ENCODE assay signal across 18 mouse cellular contexts in genomic region chr4:120241106-120241505, GRCm38 (mm10). TPM values are rescaled to one million over a fixed set of nuclear protein-coding genes. Genes with fewer than 3 reads are reported as not detected.
DNase-seq lines count a peak whose midpoint lies in the region; ATAC-seq and TF ChIP-seq lines count a peak whose summit lies in the region.
"Had no signal": no experiment of that assay in that cellular context is flagged by ENCODE, and none has a peak within 500 bp of the region (broad histone marks: within the 10 kb centered on the region; RNA-seq: fewer than 3 reads in every experiment).

No protein-coding gene starts in this region.

- WGBS in hindbrain, embryonic 10.5 days, result 78% methylated on average over 3 of the region's 3 CpGs
- 76% methylated on average over 3 of the region's 3 CpGs for WGBS in hindbrain, embryonic 11.5 days
- WGBS in forebrain, postnatal 0 days, result 41% methylated on average over 3 of the region's 3 CpGs
- WGBS in midbrain, embryonic 16.5 days, result 53% methylated on average over 3 of the region's 3 CpGs

- H3K36me3 ChIP-seq in hindbrain, embryonic 10.5 days, result no peaks in the 10 kb centered on the region
- no peaks in the 10 kb centered on the region for H3K36me3 ChIP-seq in hindbrain, embryonic 11.5 days (ENCODE audit: control insufficient read depth, insufficient read depth, low read length)
- H3K36me3 ChIP-seq in forebrain, postnatal 0 days (ENCODE audit: insufficient read depth), result no peaks in the 10 kb centered on the region
- H3K36me3 ChIP-seq in midbrain, embryonic 16.5 days (ENCODE audit: control insufficient read depth, insufficient read depth, low read length), result no peaks in the 10 kb centered on the region
- H3K36me3 ChIP-seq: embryonic facial prominence, embryonic 10.5 days; heart, embryonic 10.5 days; midbrain, embryonic 12.5 days had no signal

- no peak overlapping the region for H3K4me2 ChIP-seq in hindbrain, embryonic 11.5 days (replicated peaks; ENCODE audit: low read depth, low read length)
- H3K4me2 ChIP-seq in forebrain, postnatal 0 days (ENCODE audit: low read depth), result no peak overlapping the region
- no peak overlapping the region for H3K4me2 ChIP-seq in midbrain, embryonic 16.5 days (ENCODE audit: low read length)
- H3K4me2 ChIP-seq: midbrain, embryonic 12.5 days had no signal

- no peak overlapping the region for H3K4me3 ChIP-seq in hindbrain, embryonic 10.5 days
- H3K4me3 ChIP-seq in hindbrain, embryonic 11.5 days (ENCODE audit: low read depth, low read length), result no peak overlapping the region
- H3K4me3 ChIP-seq in forebrain, postnatal 0 days (ENCODE audit: low read depth, low read length), result no peak overlapping the region
- no peak overlapping the region for H3K4me3 ChIP-seq in midbrain, embryonic 16.5 days (ENCODE audit: low read depth, low read length)
- H3K4me3 ChIP-seq: embryonic facial prominence, embryonic 10.5 days; heart, embryonic 10.5 days; midbrain, embryonic 12.5 days had no signal

- peaks cover 48% of the 10 kb centered on the region for H3K27me3 ChIP-seq in hindbrain, embryonic 10.5 days (ENCODE audit: insufficient read depth, poor library complexity, severe bottlenecking)
- no peaks in the 10 kb centered on the region for H3K27me3 ChIP-seq in hindbrain, embryonic 11.5 days (ENCODE audit: control insufficient read depth, insufficient read depth, low read length)
- no peaks in the 10 kb centered on the region for H3K27me3 ChIP-seq in forebrain, postnatal 0 days (ENCODE audit: insufficient read depth, low read length)
- no peaks in the 10 kb centered on the region for H3K27me3 ChIP-seq in midbrain, embryonic 16.5 days (ENCODE audit: control insufficient read depth, insufficient read depth, low read depth, low read length)

- no peak for ATAC-seq in hindbrain, embryonic 11.5 days (ENCODE audit: low FRiP score)
- no peak for ATAC-seq in forebrain, postnatal 0 days
- ATAC-seq in midbrain, embryonic 16.5 days, result no peak
- ATAC-seq: liver, postnatal 0 days had no signal

- peak; percentile 35; the same call in 1 of the 2 replicates for TF ChIP-seq CTCF in forebrain, postnatal 0 days (IDR thresholded peaks at IDR 0.05; ENCODE audit: low read depth)

- peak; percentile 25 to 29 for DNase-seq in cerebellum, adult 18-20 months
- DNase-seq in cerebellum, adult 11-12 months, result no peak
- DNase-seq in hindbrain, embryonic 10.5 days (ENCODE audit: low spot score), result no peak
- no peak for DNase-seq in hindbrain, embryonic 11.5 days (ENCODE audit: low spot score)
- DNase-seq in forebrain, postnatal 0 days, result peak; percentile 59
- no peak for DNase-seq in lung, postnatal 25 days (ENCODE audit: low spot score)
- DNase-seq in embryo, embryonic 10.5 days (ENCODE audit: low spot score), result no peak
- DNase-seq: gastrocnemius, postnatal 25 days; heart, postnatal 14 days; kidney, adult 9 months; liver; liver, postnatal 0 days; lung, postnatal 4 days; thymus, postnatal 4 days had no signal

- no peak overlapping the region for H3K9ac ChIP-seq in hindbrain, embryonic 11.5 days (ENCODE audit: low read depth, low read length)
- no peak overlapping the region for H3K9ac ChIP-seq in forebrain, postnatal 0 days
- H3K9ac ChIP-seq in midbrain, embryonic 16.5 days (ENCODE audit: low read depth, low read length), result peak overlapping the region; percentile 38
- H3K9ac ChIP-seq: liver, postnatal 0 days; midbrain, embryonic 12.5 days had no signal

- H3K9me3 ChIP-seq in hindbrain, embryonic 10.5 days, result no peaks in the 10 kb centered on the region
- no peaks in the 10 kb centered on the region for H3K9me3 ChIP-seq in hindbrain, embryonic 11.5 days (ENCODE audit: control insufficient read depth, low read length)
- no peaks in the 10 kb centered on the region for H3K9me3 ChIP-seq in forebrain, postnatal 0 days (ENCODE audit: low read length)
- H3K9me3 ChIP-seq in midbrain, embryonic 16.5 days (replicated peaks; ENCODE audit: control insufficient read depth, low read length, poor library complexity, severe bottlenecking), result no peaks in the 10 kb centered on the region
- H3K9me3 ChIP-seq: embryonic facial prominence, embryonic 10.5 days; heart, embryonic 10.5 days; midbrain, embryonic 12.5 days had no signal

- peaks cover 35% of the 10 kb centered on the region for H3K4me1 ChIP-seq in hindbrain, embryonic 10.5 days (replicated peaks)
- peaks cover 14% of the 10 kb centered on the region for H3K4me1 ChIP-seq in hindbrain, embryonic 11.5 days (replicated peaks; ENCODE audit: control insufficient read depth, insufficient read depth, low read length)
- peaks cover 39% of the 10 kb centered on the region for H3K4me1 ChIP-seq in forebrain, postnatal 0 days (ENCODE audit: insufficient read depth)
- H3K4me1 ChIP-seq in midbrain, embryonic 16.5 days (ENCODE audit: control insufficient read depth, insufficient read depth, low read length), result peaks cover 35% of the 10 kb centered on the region

- H3K27ac ChIP-seq in hindbrain, embryonic 10.5 days, result peak overlapping the region; percentile 57
- H3K27ac ChIP-seq in hindbrain, embryonic 11.5 days (ENCODE audit: low read depth, low read length), result no peak overlapping the region
- peak overlapping the region; percentile 83 for H3K27ac ChIP-seq in forebrain, postnatal 0 days (ENCODE audit: low read depth, low read length)
- H3K27ac ChIP-seq in midbrain, embryonic 16.5 days (ENCODE audit: low read length), result peak overlapping the region; percentile 81
- H3K27ac ChIP-seq: embryonic facial prominence, embryonic 10.5 days; heart, embryonic 10.5 days; midbrain, embryonic 12.5 days had no signal

RNA-seq across cellular contexts. Expression of gene Foxo6, which starts 46.0 kb away (rescaled TPM):
- polyA plus RNA-seq in hindbrain, embryonic 10.5 days (2016; fragmentation: Nextera tagmentation; extraction: Ambion mirVana), result 0.20 and 0.25 TPM in 2 replicates
- polyA plus RNA-seq in hindbrain, embryonic 11.5 days (2014; fragmentation: Nextera tagmentation; extraction: Ambion mirVana), result 0.20 and 0.39 TPM in 2 replicates
- 40.8 and 44.0 TPM in 2 replicates for total RNA-seq in forebrain, postnatal 0 days (2014; rRNA removed)
- polyA plus RNA-seq in forebrain, postnatal 0 days (2015; fragmentation: Nextera tagmentation; extraction: Ambion mirVana), result 3.5 and 3.6 TPM in 2 replicates
- polyA plus RNA-seq in midbrain, embryonic 16.5 days (2015; fragmentation: Nextera tagmentation; extraction: Ambion mirVana), result 1.1 and 1.4 TPM in 2 replicates
- polyA plus RNA-seq: liver, postnatal 0 days had no signal

Comparison
In these comparisons a context has a peak if more than half of its experiments do, and no peak if none do; other contexts are left out.
1. DNase-seq: peak in cerebellum, adult 18-20 months (2 of 2) and forebrain, postnatal 0 days (single experiment); none in cerebellum, adult 11-12 months (single experiment), hindbrain, embryonic 10.5 days (single experiment), hindbrain, embryonic 11.5 days (single experiment), lung, postnatal 25 days (single experiment) and embryo, embryonic 10.5 days (single experiment).